Mouse (Mus musculus): ENCODE data around the gene Cers5.

Cers5 gene

GRCm38 (mm10) chr15:99724292-99725021 lies 48.2 kb downstream of the Cers5 start:
- DNase-seq (ENCODE audit: low spot score): no peak

- no peak for DNase-seq (ENCODE audit: low spot score)
Measured at GRCm38 (mm10) chr15:99723515-99724291, 49.0 kb downstream of the Cers5 start.

DNA sequence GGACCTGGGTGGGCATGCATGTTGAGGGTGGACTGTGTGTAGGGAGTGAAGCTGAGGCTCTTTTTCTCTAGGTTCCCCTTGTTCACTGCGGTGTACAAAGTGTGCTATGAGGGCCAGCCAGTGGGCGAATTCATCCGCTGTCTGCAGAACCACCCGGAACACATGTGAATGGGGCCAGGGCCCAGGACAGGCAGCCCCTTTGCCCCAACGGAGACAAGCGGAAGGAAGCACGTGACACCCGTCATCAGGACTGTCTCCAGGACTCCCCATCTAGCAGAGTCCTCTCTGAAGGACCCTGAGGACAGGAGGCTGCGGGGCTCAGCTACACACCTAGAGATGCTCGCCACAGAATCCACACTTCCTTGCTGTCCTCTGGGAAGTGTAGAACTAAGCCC lies 49.6 kb downstream of the Cers5 start:
- DNase-seq (ENCODE audit: low spot score): no peak

GRCm38 (mm10) chr15:99721921-99722743 lies 50.6 kb downstream of the Cers5 start:
- no peak for DNase-seq (ENCODE audit: low spot score)

DNA sequence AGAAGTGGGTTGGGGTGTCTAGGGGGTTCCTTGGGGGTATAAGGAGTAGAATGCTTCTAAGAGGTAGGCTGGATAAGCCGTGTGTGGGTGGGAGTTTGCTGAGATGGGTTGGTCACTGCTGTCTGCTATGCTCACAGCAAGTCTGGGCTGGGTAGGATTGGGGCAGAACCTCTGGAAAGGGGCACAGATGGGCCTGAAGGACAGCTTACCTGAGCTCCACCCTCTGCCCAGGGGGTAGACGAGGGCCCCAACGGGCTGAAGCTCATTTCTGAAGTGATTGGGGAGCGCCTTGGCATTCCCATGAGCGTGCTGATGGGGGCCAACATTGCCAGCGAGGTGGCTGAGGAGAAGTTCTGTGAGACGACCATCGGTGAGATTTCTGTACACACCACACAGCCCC lies 52.8 kb downstream of the Cers5 start:
- no peak for DNase-seq (ENCODE audit: low spot score)

- no peak for DNase-seq (ENCODE audit: low spot score)
Measured at GRCm38 (mm10) chr15:99718461-99719021, 54.1 kb downstream of the Cers5 start.

DNA sequence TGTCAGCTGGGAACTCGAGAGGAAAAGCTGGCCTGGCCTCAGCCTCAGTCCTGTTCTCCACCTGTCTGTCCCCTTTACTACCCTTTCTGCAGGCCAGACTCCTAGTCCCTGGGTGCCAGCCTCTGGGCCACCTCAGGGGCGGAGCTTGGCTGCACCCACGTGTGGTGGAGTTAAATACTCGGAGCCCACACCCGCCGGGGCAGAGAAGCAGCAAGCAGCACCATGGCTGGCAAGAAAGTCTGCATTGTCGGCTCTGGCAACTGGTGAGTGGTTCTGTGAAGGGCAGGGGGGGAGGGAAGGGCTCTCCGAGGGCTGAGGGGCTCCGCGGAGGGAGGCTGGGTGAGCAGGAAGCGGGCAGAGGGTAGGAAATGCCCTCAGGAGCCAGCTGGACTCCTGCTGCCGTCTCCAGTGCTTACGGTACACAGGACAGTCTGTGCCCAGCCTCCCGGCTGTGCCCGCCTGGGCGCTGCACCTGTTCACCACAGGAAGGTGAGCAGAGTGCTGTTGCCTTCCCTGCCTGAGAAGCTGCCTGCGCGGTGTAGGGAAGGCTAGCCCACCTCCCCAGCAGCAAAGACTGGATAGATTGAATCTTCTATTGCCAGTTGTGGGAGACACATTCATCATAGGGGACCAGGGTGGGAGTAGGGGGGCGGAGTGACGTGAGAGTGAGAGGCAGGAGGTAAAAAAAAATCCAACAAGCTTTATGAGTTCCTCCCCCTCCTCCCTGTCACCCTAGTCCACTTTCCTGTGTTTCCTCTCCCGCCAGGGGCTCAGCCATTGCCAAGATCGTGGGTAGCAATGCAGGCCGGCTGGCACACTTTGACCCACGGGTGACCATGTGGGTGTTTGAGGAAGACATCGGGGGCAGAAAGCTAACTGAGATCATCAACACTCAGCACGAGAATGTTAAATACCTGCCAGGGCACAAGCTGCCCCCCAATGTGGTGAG lies 55.0 kb downstream of the Cers5 start, which contains the start of gene Gpd1:
Gpd1 (plus strand) TSS at position 130 of the 949 bp plus-strand sequence.
- no peak for DNase-seq (ENCODE audit: low spot score)

- DNase-seq (ENCODE audit: low spot score): no peak
Measured at GRCm38 (mm10) chr15:99716814-99717213, 55.9 kb downstream of the Cers5 start.

DNA sequence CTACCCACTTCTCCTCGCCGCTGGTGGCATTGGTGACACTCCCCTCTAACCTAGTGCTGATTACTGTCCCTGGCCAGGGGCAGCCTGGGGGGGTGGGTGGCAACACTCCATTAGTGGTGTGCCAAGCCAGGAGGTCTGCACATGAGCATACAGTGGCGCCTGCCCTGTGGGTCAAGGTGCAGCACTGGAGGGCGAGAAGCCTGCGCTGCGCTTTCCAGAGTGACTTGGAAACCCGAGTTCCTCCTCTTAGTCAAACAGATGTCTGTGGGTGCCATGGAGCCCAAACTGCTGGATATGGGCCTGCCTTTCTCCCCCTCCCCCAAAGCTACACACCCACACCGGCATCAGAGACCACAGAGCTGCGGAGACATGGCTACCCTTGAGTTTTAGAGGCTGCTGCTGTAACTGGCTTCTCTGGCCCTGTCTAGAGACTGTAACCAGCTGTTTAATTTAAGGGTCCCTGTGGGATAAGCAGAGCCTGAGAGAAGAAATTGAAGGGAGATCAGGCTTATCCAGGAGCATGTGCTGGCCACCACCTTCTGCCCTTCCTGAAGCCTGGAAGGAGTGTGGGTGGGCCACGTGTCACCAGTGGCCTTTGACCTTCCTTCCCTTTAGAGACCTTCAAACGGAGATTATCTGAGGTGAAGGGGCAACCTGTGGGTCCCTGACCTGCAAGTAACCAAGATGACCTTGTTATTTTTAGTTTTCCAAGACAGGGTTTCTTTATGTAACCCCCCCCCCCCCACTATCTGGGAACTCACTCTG lies 56.5 kb downstream of the Cers5 start:
- no peak for DNase-seq (ENCODE audit: low spot score)

- DNase-seq (ENCODE audit: low spot score): no peak
Measured at GRCm38 (mm10) chr15:99715361-99715865, 57.3 kb downstream of the Cers5 start.

DNA sequence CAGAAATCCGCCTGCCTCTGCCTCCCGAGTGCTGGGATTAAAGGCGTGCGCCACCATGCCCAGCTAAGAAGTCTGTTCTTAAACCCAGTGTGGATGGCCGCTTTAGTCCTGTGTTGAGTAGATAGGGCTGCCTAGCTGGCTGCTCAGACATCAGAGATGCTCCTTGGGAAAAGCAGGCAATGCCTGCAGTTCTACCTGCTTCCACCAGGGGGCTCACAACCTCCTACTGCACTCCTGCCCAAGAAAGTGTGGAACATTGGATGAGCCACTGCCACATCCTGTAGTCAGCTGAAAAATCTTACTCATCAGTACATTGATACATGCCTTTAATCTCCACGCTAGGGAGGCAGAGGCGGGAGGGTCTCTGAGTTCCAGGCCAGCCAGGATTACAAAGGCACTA lies 57.8 kb downstream of the Cers5 start:
- DNase-seq (ENCODE audit: low spot score): no peak

GRCm38 (mm10) chr15:99714206-99714605 lies 58.5 kb downstream of the Cers5 start:
- no peak for DNase-seq (ENCODE audit: low spot score)

DNA sequence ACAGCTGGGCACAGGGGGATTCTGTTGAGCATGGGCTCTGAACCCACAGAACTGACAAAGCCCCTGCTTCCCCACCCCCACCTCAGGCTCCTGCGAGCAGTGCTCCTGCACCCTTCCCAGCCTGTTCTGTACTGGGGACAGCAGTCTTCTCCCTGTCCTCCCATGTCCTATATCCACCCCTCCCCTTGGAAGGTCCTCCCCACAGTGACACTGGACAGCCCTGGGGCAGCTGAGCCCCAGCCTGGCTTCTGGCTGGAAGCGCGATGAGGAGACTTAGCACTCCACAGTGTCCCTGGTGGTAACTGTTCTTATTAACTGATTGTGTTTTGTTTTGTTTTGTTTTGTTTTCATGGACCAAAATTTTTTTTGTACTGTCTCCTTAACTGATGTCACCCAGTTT lies 59.1 kb downstream of the Cers5 start:
- DNase-seq (ENCODE audit: low spot score): no peak

GRCm38 (mm10) chr15:99712666-99713559 lies 59.8 kb downstream of the Cers5 start:
- DNase-seq (ENCODE audit: low spot score): no peak

GRCm38 (mm10) chr15:99711491-99711890 lies 61.2 kb downstream of the Cers5 start:
- no peak for DNase-seq (ENCODE audit: low spot score)

DNA sequence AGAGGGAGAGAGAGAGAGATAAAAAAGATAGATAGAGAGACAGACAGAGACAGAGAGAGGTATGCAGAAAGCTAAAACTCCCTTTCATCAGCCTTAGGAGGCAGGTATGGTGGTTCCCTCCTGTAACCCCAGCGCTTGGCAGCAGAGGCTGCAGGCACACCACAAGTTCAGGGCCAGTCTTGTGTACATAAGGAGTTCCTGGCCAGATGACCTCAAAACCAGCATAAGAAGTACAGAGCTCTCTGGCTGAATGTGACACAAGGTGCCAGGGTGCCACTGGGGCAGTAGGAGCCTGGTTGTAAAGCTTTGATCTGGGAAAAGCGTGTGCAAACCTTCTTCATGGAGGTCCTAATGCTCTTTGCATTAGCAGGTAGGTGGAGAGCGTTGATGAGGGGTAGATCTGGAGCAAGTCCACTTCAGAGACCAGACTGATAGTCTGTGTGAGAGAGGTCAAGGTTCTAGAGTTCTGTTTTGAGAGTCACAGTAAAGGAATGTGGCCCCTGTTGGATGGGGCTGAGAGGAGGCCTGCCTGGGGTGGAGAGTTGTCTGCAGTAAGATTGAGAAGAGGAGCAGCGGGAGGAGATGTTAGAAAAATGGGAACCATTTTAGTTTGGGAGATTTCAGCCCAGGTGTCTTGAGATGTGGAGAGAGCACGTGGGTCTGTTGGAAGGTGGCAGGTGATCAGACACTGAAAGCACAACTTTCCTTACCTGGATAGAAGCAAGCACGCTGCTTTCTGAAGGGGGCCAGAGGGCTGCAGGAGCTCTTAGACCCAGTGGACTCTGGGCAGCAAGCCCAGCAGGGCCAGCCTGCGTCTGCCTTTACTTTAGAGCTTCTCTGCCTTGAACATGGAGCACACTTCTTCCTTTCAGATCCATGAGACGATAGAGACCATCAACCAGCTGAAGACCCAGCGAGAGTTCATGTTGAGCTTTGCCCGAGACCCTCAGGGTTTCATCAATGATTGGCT lies 62.2 kb downstream of the Cers5 start:
- DNase-seq (ENCODE audit: low spot score): no peak

DNA sequence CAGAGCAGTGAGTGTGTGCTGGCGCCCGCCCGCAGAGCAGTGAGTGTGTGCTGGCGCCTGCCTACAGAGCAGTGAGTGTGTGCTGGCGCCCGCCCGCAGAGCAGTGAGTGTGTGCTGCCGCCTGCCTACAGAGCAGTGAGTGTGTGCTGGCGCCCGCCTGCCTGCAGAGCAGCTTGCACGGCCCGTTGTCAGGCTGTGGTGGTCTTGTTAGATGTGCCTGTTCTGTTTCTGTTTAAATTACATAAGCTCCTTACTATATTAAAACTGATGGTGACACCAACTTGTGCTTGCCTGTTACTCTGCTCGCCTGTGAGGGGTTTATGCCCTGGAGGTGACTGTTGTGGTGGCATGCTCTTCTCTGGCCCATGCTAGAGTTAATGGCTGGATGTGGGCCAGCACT lies 64.5 kb downstream of the Cers5 start:
- no peak for DNase-seq (ENCODE audit: low spot score)
